Mouse (Mus musculus): ENCODE data around the gene Zbtb44. TPM values are rescaled to one million over a fixed set of nuclear protein-coding genes. Genes with fewer than 3 reads are reported as not detected.

The Zbtb44 gene
- polyA plus RNA-seq, 1 experiment: 9.3 TPM

- H3K4me1 ChIP-seq (ENCODE audit: control insufficient read depth, insufficient read depth, low read length): no peaks in the 10 kb centered on the region
- no peak overlapping the region for H3K27ac ChIP-seq (ENCODE audit: control insufficient read depth, insufficient read depth, low read depth, low read length, poor library complexity)
- TF ChIP-seq POLR2A (IDR thresholded peaks at IDR 0.05; ENCODE audit: borderline replicate concordance, control insufficient read depth, low read depth, low read length) (no peak), CTCF (IDR thresholded peaks at IDR 0.05; ENCODE audit: control insufficient read depth, insufficient read depth, low read length) (no peak)
- H3K4me3 ChIP-seq (replicated peaks; ENCODE audit: control insufficient read depth, low read depth, low read length): no peak overlapping the region
- 67% methylated on average over 3 of the region's 3 CpGs for WGBS
Measured at GRCm38 (mm10) chr9:31088116-31088515, 57.7 kb downstream of the Zbtb44 start.

DNA sequence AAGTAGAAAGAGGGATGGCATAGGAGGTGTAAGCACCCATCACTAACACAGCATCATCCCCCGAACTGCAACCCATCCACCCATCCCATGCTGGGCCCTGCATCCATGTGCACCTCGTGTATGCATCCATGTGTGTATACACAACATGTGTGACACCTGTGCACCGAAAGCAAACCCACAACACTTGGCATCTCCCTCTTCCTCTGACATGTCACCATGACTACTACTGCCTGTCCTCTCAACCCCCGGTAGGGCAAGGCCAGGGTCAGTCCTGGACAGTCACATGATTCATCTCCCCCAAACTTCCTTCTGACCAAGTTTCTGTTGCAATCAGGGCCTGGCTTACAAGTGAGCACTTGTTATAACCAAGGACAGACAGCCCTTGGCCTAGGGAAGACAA, 58.4 kb downstream of the Zbtb44 start:
- H3K4me1 ChIP-seq (ENCODE audit: control insufficient read depth, insufficient read depth, low read length): no peaks in the 10 kb centered on the region
- no peak overlapping the region for H3K27ac ChIP-seq (ENCODE audit: control insufficient read depth, insufficient read depth, low read depth, low read length, poor library complexity)
- TF ChIP-seq POLR2A (IDR thresholded peaks at IDR 0.05; ENCODE audit: borderline replicate concordance, control insufficient read depth, low read depth, low read length) (no peak), CTCF (IDR thresholded peaks at IDR 0.05; ENCODE audit: control insufficient read depth, insufficient read depth, low read length) (no peak)
- H3K4me3 ChIP-seq (replicated peaks; ENCODE audit: control insufficient read depth, low read depth, low read length): no peak overlapping the region
- 70% methylated on average over 4 of the region's 4 CpGs for WGBS

DNA sequence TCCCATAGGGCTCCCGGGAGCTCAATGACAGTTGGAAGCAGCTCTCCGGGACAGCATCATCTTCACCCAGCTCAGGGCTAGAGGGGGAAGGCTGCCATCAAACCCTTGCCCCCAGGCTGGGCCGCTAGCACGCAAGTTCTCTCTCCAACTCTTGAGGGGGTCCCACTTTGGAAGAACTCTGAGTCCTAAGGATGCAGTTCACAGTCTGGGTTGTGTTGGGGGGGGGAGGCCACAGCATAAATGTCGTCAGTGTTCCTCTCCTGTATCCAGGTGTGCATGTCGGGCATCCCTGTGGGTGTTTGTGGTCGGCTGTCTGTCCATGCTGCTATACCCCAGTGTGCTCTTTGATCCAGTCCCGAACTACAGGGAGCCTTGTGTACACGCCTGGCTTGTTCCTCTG, 59.1 kb downstream of the Zbtb44 start:
- Histone ChIP-seq H3K4me1 (ENCODE audit: control insufficient read depth, insufficient read depth, low read length) (no peaks in the 10 kb centered on the region), H3K27ac (ENCODE audit: control insufficient read depth, insufficient read depth, low read depth, low read length, poor library complexity) (no peak overlapping the region), H3K4me3 (replicated peaks; ENCODE audit: control insufficient read depth, low read depth, low read length) (no peak overlapping the region)
- WGBS: 84% methylated on average over 9 of the region's 9 CpGs
- TF ChIP-seq CTCF (IDR thresholded peaks at IDR 0.05; ENCODE audit: control insufficient read depth, insufficient read depth, low read length) (no peak), POLR2A (IDR thresholded peaks at IDR 0.05; ENCODE audit: borderline replicate concordance, control insufficient read depth, low read depth, low read length) (no peak)

DNA sequence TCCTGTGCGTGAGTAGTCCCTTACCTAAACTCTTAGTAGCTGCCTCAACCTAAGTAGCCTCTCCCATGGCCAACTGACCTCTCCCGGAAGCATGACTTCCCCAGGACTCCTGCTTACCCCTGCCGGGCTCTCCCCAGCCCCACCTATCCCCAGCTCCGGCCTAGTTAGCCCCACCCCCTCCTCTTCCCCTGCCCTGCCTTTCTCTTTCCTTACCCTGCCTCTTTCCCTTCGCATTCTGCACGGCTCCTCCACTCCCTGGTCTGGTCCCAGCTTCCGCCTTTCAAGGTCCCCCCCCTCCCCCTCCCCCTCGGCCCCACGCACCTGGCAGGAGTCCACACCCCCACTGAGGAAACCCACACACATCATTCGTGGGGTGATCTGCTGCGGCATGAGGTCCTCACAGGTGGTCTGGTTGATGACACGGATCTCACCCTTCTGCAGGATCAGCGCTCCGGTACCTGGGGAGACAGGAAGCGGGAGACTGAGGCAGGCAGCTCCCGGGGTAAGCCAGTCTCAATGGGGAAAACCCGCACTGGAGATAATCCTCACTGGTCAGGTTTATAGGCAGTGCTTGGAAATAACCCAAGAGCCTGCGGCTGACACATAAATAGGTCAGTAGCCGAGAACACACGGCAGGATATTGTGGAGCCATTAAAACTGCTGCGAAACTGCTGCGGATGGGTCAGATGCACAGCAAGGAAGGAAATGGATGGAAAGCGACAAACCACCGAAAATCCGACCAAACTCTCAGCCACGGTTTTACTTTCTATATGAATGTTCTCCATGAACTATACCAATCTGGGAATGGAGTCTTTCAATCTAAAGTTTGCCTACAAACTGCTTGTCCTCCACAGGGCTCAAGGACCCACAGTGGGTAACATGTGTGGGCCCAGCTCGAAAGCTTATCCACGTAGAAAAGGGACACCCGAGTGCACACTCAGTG, 59.9 kb downstream of the Zbtb44 start:
- TF ChIP-seq CTCF (IDR thresholded peaks at IDR 0.05; ENCODE audit: control insufficient read depth, insufficient read depth, low read length): no peak
- no peak for TF ChIP-seq POLR2A (IDR thresholded peaks at IDR 0.05; ENCODE audit: borderline replicate concordance, control insufficient read depth, low read depth, low read length)
- H3K4me1 ChIP-seq (ENCODE audit: control insufficient read depth, insufficient read depth, low read length): no peaks in the 10 kb centered on the region
- H3K4me3 ChIP-seq (replicated peaks; ENCODE audit: control insufficient read depth, low read depth, low read length): no peak overlapping the region
- 70% methylated on average over 29 of the region's 29 CpGs for WGBS
- H3K27ac ChIP-seq (ENCODE audit: control insufficient read depth, insufficient read depth, low read depth, low read length, poor library complexity): no peak overlapping the region

GRCm38 (mm10) chr9:31091162-31091581, 60.7 kb downstream of the Zbtb44 start:
- no peak for TF ChIP-seq CTCF (IDR thresholded peaks at IDR 0.05; ENCODE audit: control insufficient read depth, insufficient read depth, low read length)
- TF ChIP-seq POLR2A (IDR thresholded peaks at IDR 0.05; ENCODE audit: borderline replicate concordance, control insufficient read depth, low read depth, low read length): no peak
- Histone ChIP-seq H3K4me1 (ENCODE audit: control insufficient read depth, insufficient read depth, low read length) (no peaks in the 10 kb centered on the region), H3K4me3 (replicated peaks; ENCODE audit: control insufficient read depth, low read depth, low read length) (no peak overlapping the region), H3K27ac (ENCODE audit: control insufficient read depth, insufficient read depth, low read depth, low read length, poor library complexity) (no peak overlapping the region)
- WGBS: 88% methylated on average over 10 of the region's 10 CpGs

GRCm38 (mm10) chr9:31092111-31092832, 61.8 kb downstream of the Zbtb44 start:
- TF ChIP-seq CTCF (IDR thresholded peaks at IDR 0.05; ENCODE audit: control insufficient read depth, insufficient read depth, low read length) (no peak), POLR2A (IDR thresholded peaks at IDR 0.05; ENCODE audit: borderline replicate concordance, control insufficient read depth, low read depth, low read length) (no peak)
- 84% methylated on average over 18 of the region's 18 CpGs for WGBS
- H3K4me1 ChIP-seq (ENCODE audit: control insufficient read depth, insufficient read depth, low read length): no peaks in the 10 kb centered on the region

DNA sequence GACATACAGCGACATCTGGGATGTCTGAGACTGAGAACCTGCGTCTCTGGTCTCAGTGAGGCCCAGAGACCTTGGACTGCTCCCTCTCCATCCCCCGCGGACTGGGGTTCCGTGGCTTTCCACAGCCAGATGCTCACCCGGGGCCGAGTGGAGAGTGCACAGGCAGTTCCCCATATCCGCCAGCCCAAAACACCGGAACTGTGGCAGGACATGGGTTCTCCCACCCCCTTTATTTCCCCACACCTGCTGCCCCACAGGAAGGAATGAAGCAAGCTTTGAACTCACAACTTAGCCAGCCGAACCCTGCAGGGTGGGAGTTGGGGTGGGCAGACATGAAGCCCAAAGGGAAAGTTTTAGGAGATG, 62.4 kb downstream of the Zbtb44 start:
- Histone ChIP-seq H3K27ac (ENCODE audit: control insufficient read depth, insufficient read depth, low read depth, low read length, poor library complexity) (no peak overlapping the region), H3K4me3 (replicated peaks; ENCODE audit: control insufficient read depth, low read depth, low read length) (no peak overlapping the region), H3K4me1 (ENCODE audit: control insufficient read depth, insufficient read depth, low read length) (no peaks in the 10 kb centered on the region)
- TF ChIP-seq CTCF (IDR thresholded peaks at IDR 0.05; ENCODE audit: control insufficient read depth, insufficient read depth, low read length) (no peak), POLR2A (IDR thresholded peaks at IDR 0.05; ENCODE audit: borderline replicate concordance, control insufficient read depth, low read depth, low read length) (no peak)
- 69% methylated on average over 10 of the region's 10 CpGs for whole genome bisulfite sequencing

More at GRCm38 (mm10) chr9:31092111-31092832, 61.8 kb downstream of the Zbtb44 start:
- no peak overlapping the region for H3K27ac ChIP-seq (ENCODE audit: control insufficient read depth, insufficient read depth, low read depth, low read length, poor library complexity)
- H3K4me3 ChIP-seq (replicated peaks; ENCODE audit: control insufficient read depth, low read depth, low read length): no peak overlapping the region

Measured in bone marrow, adult 2 months (tissue).